Mouse (Mus musculus): ENCODE measurements around the gene Agap1. TPM values are rescaled to one million over a fixed set of nuclear protein-coding genes. Genes with fewer than 3 reads are reported as not detected.
A peak's percentile ranks its signal among the peaks of the same experiment; 100 is the strongest.

Gene Agap1
- polyA plus RNA-seq, 1 experiment from 2014 or later, result 11.3 TPM

- Histone ChIP-seq H3K27ac (0 out of 2 replicates have a peak overlapping the region, but pooled peaks have one; percentile 4), H3K9me3 (replicated peaks) (no peaks in the 10 kb centered on the region), H3K4me2 (no peak overlapping the region), H3K4me3 (replicated peaks) (no peak overlapping the region), H3K9ac (no peak overlapping the region), H3K36me3 (peaks cover 43% of the 10 kb centered on the region), H3K27me3 (no peaks in the 10 kb centered on the region), H3K4me1 (peaks cover 8% of the 10 kb centered on the region)
- 64% methylated on average over 5 of the region's 5 CpGs for WGBS
- no peak for ATAC-seq (replicated peaks; ENCODE audit: low FRiP score)
Measured at GRCm38 (mm10) chr1:89613234-89613870, 158.7 kb downstream of the Agap1 start.

GRCm38 (mm10) chr1:89616556-89616955 lies 161.9 kb downstream of the Agap1 start:
- H3K4me3 ChIP-seq (replicated peaks), result no peak overlapping the region
- peaks cover 16% of the 10 kb centered on the region for H3K4me1 ChIP-seq
- no peak overlapping the region for H3K4me2 ChIP-seq
- no peaks in the 10 kb centered on the region for H3K9me3 ChIP-seq (replicated peaks)
- H3K9ac ChIP-seq, result no peak overlapping the region
- 81% methylated on average over 6 of the region's 6 CpGs for WGBS
- H3K27me3 ChIP-seq, result no peaks in the 10 kb centered on the region
- no peak overlapping the region for H3K27ac ChIP-seq
- H3K36me3 ChIP-seq, result peaks cover 25% of the 10 kb centered on the region
- ATAC-seq (replicated peaks; ENCODE audit: low FRiP score), result no peak

GRCm38 (mm10) chr1:89617336-89617735 lies 162.7 kb downstream of the Agap1 start:
- no peak overlapping the region for H3K9ac ChIP-seq
- H3K4me1 ChIP-seq, result peaks cover 20% of the 10 kb centered on the region
- H3K27me3 ChIP-seq, result no peaks in the 10 kb centered on the region
- 74% methylated on average over 9 of the region's 9 CpGs for WGBS
- H3K36me3 ChIP-seq, result peaks cover 17% of the 10 kb centered on the region; the same call in 1 of the 2 replicates
- ATAC-seq (replicated peaks; ENCODE audit: low FRiP score), result no peak
- H3K27ac ChIP-seq, result no peak overlapping the region
- H3K9me3 ChIP-seq (replicated peaks), result no peaks in the 10 kb centered on the region
- no peak overlapping the region for H3K4me2 ChIP-seq
- H3K4me3 ChIP-seq (replicated peaks), result no peak overlapping the region

GRCm38 (mm10) chr1:89619963-89620362 lies 165.4 kb downstream of the Agap1 start:
- WGBS, result 93% methylated on average over 2 of the region's 2 CpGs
- Histone ChIP-seq H3K27me3 (no peaks in the 10 kb centered on the region), H3K4me3 (replicated peaks) (no peak overlapping the region), H3K9me3 (replicated peaks) (no peaks in the 10 kb centered on the region), H3K36me3 (0 out of 2 replicates have a peak, but pooled peaks cover 1% of the 10 kb centered on the region), H3K27ac (no peak overlapping the region), H3K4me2 (no peak overlapping the region), H3K4me1 (peaks cover 11% of the 10 kb centered on the region; the same call in 1 of the 2 replicates), H3K9ac (no peak overlapping the region)
- no peak for ATAC-seq (replicated peaks; ENCODE audit: low FRiP score)

- Histone ChIP-seq H3K36me3 (no peaks in the 10 kb centered on the region), H3K27ac (no peak overlapping the region), H3K27me3 (no peaks in the 10 kb centered on the region), H3K9ac (no peak overlapping the region), H3K4me2 (no peak overlapping the region), H3K4me3 (replicated peaks) (no peak overlapping the region), H3K9me3 (replicated peaks) (no peaks in the 10 kb centered on the region), H3K4me1 (peaks cover 11% of the 10 kb centered on the region; the same call in 1 of the 2 replicates)
- ATAC-seq (replicated peaks; ENCODE audit: low FRiP score), result no peak; the same call in 1 of the 2 replicates
- WGBS, result 35% methylated on average over 6 of the region's 8 CpGs
Measured at GRCm38 (mm10) chr1:89621014-89621791, 166.6 kb downstream of the Agap1 start.

GRCm38 (mm10) chr1:89621952-89622351 lies 167.3 kb downstream of the Agap1 start:
- no peak for ATAC-seq (replicated peaks; ENCODE audit: low FRiP score)

GRCm38 (mm10) chr1:89622801-89623200 lies 168.2 kb downstream of the Agap1 start:
- Histone ChIP-seq H3K27me3 (no peaks in the 10 kb centered on the region), H3K4me1 (peaks cover 15% of the 10 kb centered on the region; the same call in 1 of the 2 replicates), H3K9ac (no peak overlapping the region), H3K36me3 (no peaks in the 10 kb centered on the region), H3K27ac (no peak overlapping the region), H3K4me3 (replicated peaks) (no peak overlapping the region), H3K4me2 (no peak overlapping the region), H3K9me3 (replicated peaks) (no peaks in the 10 kb centered on the region)
- no peak for ATAC-seq (replicated peaks; ENCODE audit: low FRiP score)
- WGBS, result 83% methylated on average over 7 of the region's 7 CpGs

More at GRCm38 (mm10) chr1:89621952-89622351, 167.3 kb downstream of the Agap1 start:
- peaks cover 11% of the 10 kb centered on the region; the same call in 1 of the 2 replicates for H3K4me1 ChIP-seq
- 84% methylated on average over 8 of the region's 8 CpGs for WGBS
- H3K9ac ChIP-seq, result no peak overlapping the region
- H3K36me3 ChIP-seq, result no peaks in the 10 kb centered on the region
- no peak overlapping the region for H3K4me3 ChIP-seq (replicated peaks)
- no peaks in the 10 kb centered on the region for H3K9me3 ChIP-seq (replicated peaks)
- H3K27ac ChIP-seq, result no peak overlapping the region
- H3K27me3 ChIP-seq, result no peaks in the 10 kb centered on the region
- H3K4me2 ChIP-seq, result no peak overlapping the region

GRCm38 (mm10) chr1:89625312-89625711 lies 170.7 kb downstream of the Agap1 start:
- H3K36me3 ChIP-seq, result peaks cover 15% of the 10 kb centered on the region
- H3K27me3 ChIP-seq, result no peaks in the 10 kb centered on the region
- no peak overlapping the region for H3K27ac ChIP-seq
- H3K4me3 ChIP-seq (replicated peaks), result no peak overlapping the region
- WGBS, result 87% methylated on average over 4 of the region's 4 CpGs
- no peaks in the 10 kb centered on the region for H3K9me3 ChIP-seq (replicated peaks)
- no peak overlapping the region for H3K9ac ChIP-seq
- peaks cover 12% of the 10 kb centered on the region; the same call in 1 of the 2 replicates for H3K4me1 ChIP-seq
- ATAC-seq (replicated peaks; ENCODE audit: low FRiP score), result no peak
- H3K4me2 ChIP-seq, result no peak overlapping the region

- no peak overlapping the region for H3K4me3 ChIP-seq (replicated peaks)
- no peak overlapping the region for H3K9ac ChIP-seq
- H3K4me1 ChIP-seq, result peaks cover 8% of the 10 kb centered on the region; the same call in 1 of the 2 replicates
- no peak for ATAC-seq (replicated peaks; ENCODE audit: low FRiP score)
- H3K36me3 ChIP-seq, result peaks cover 22% of the 10 kb centered on the region
- H3K9me3 ChIP-seq (replicated peaks), result no peaks in the 10 kb centered on the region
- no peaks in the 10 kb centered on the region for H3K27me3 ChIP-seq
- H3K4me2 ChIP-seq, result no peak overlapping the region
- WGBS, result 93% methylated on average over 7 of the region's 7 CpGs
- no peak overlapping the region for H3K27ac ChIP-seq
Measured at GRCm38 (mm10) chr1:89625967-89626366, 171.4 kb downstream of the Agap1 start.

- Histone ChIP-seq H3K36me3 (peaks cover 23% of the 10 kb centered on the region), H3K4me1 (peaks cover 7% of the 10 kb centered on the region; the same call in 1 of the 2 replicates), H3K27me3 (no peaks in the 10 kb centered on the region), H3K4me3 (replicated peaks) (no peak overlapping the region), H3K9me3 (replicated peaks) (no peaks in the 10 kb centered on the region), H3K9ac (no peak overlapping the region), H3K27ac (no peak overlapping the region), H3K4me2 (no peak overlapping the region)
- WGBS, result 59% methylated on average over 10 of the region's 10 CpGs
- ATAC-seq (replicated peaks; ENCODE audit: low FRiP score), result no peak
Measured at GRCm38 (mm10) chr1:89626940-89627339, 172.3 kb downstream of the Agap1 start.

GRCm38 (mm10) chr1:89627650-89628049 lies 173.0 kb downstream of the Agap1 start:
- no peaks in the 10 kb centered on the region for H3K9me3 ChIP-seq (replicated peaks)
- H3K9ac ChIP-seq, result no peak overlapping the region
- H3K4me3 ChIP-seq (replicated peaks), result no peak overlapping the region
- peaks cover 4% of the 10 kb centered on the region; the same call in 1 of the 2 replicates for H3K4me1 ChIP-seq
- no peak overlapping the region for H3K4me2 ChIP-seq
- no peaks in the 10 kb centered on the region for H3K27me3 ChIP-seq
- H3K27ac ChIP-seq, result no peak overlapping the region
- 65% methylated on average over 3 of the region's 3 CpGs for WGBS
- peaks cover 23% of the 10 kb centered on the region for H3K36me3 ChIP-seq
- no peak for ATAC-seq (replicated peaks; ENCODE audit: low FRiP score)

- H3K27me3 ChIP-seq, result no peaks in the 10 kb centered on the region
- H3K27ac ChIP-seq, result no peak overlapping the region
- H3K9ac ChIP-seq, result no peak overlapping the region
- H3K4me1 ChIP-seq, result peaks cover 4% of the 10 kb centered on the region; the same call in 1 of the 2 replicates
- no peak overlapping the region for H3K4me3 ChIP-seq (replicated peaks)
- peaks cover 45% of the 10 kb centered on the region for H3K36me3 ChIP-seq
- ATAC-seq (replicated peaks; ENCODE audit: low FRiP score), result no peak
- 84% methylated on average over 4 of the region's 4 CpGs for WGBS
- no peaks in the 10 kb centered on the region for H3K9me3 ChIP-seq (replicated peaks)
- no peak overlapping the region for H3K4me2 ChIP-seq
Measured at GRCm38 (mm10) chr1:89630836-89631235, 176.2 kb downstream of the Agap1 start.
